Mouse (Mus musculus) gastrocnemius, postnatal 4 days (tissue): ENCODE data around the gene Ppp2r5e. TPM values are rescaled to one million over a fixed set of nuclear protein-coding genes. Genes with fewer than 3 reads are reported as not detected.
"Not testable (repeated sequence)": the region's sequence is repeated elsewhere in the genome, so short reads cannot be mapped to it uniquely, and the experiment has no call there.

Experiments used
- DNase-seq, 2 experiments: peaks; one replicate each; pipeline ENCODE4 v3.0.0; 2021 to 2022; ENCODE audit warnings: low spot score in 2 of 2, mixed read lengths in 2 of 2
- total RNA-seq, 2 experiments: library from RNA; stranded (reverse); gene quantifications; 2 replicates each; pipeline ENCODE4 v1.2.3; 2021

Ppp2r5e gene
- total RNA-seq, 2 experiments from 2014 or later: 32.3 to 37.3 TPM

- no peak for DNase-seq
Measured at GRCm38 (mm10) chr12:75449475-75449966, 146.5 kb downstream of the Ppp2r5e start.

- DNase-seq: peak; percentile 25 to 33
Measured at GRCm38 (mm10) chr12:75448921-75449320, 147.1 kb downstream of the Ppp2r5e start.

- DNase-seq: no peak
Measured at GRCm38 (mm10) chr12:75446245-75446644, 149.8 kb downstream of the Ppp2r5e start.

GRCm38 (mm10) chr12:75432400-75432799, 163.6 kb downstream of the Ppp2r5e start:
- DNase-seq: not testable (repeated sequence)

GRCm38 (mm10) chr12:75429685-75430396, 166.2 kb downstream of the Ppp2r5e start:
- DNase-seq: no peak

GRCm38 (mm10) chr12:75428719-75429118, 167.3 kb downstream of the Ppp2r5e start:
- no peak for DNase-seq

- DNase-seq: no peak
Measured at GRCm38 (mm10) chr12:75425882-75426281, 170.2 kb downstream of the Ppp2r5e start.

GRCm38 (mm10) chr12:75424817-75425216, 171.2 kb downstream of the Ppp2r5e start:
- no peak for DNase-seq

GRCm38 (mm10) chr12:75424359-75424758, 171.7 kb downstream of the Ppp2r5e start:
- no peak for DNase-seq

GRCm38 (mm10) chr12:75416681-75417080, 179.4 kb downstream of the Ppp2r5e start, which contains the start of gene Gphb5:
TSS of gene Gphb5 (minus strand) at chr12:75416781.
- no peak for DNase-seq

GRCm38 (mm10) chr12:75414991-75415390, 181.1 kb downstream of the Ppp2r5e start:
- DNase-seq: no peak

- no peak for DNase-seq
Measured at GRCm38 (mm10) chr12:75412964-75413363, 183.1 kb downstream of the Ppp2r5e start.

Other genes starting within 250 kb of the Ppp2r5e start
- not detected for gene Gphb5, start 179.5 kb downstream of the Ppp2r5e start, total RNA-seq
- 1 to 10 TPM; 3.6 to 3.9 TPM for gene Wdr89, start 73.3 kb upstream of the Ppp2r5e start, total RNA-seq
- 10 to 100 TPM; 21.2 to 22.8 TPM for gene Sgpp1, start 139.5 kb upstream of the Ppp2r5e start, total RNA-seq
- gene Syne2, start 221.9 kb upstream of the Ppp2r5e start, total RNA-seq: 10 to 100 TPM; 37.5 to 43.1 TPM